Mouse (Mus musculus): Measurements from ENCODE around the gene Prdm15. TPM values are rescaled to one million over a fixed set of nuclear protein-coding genes. Genes with fewer than 3 reads are reported as not detected.

Gene Prdm15
- polyA plus RNA-seq, 1 experiment from 2014 or later, result 2.8 TPM

GRCm38 (mm10) chr16:97808881-97809280 lies 42.8 kb downstream of the Prdm15 start:
- H3K27me3 ChIP-seq (replicated peaks; ENCODE audit: insufficient read depth, low read length), result no peaks in the 10 kb centered on the region
- 91% methylated on average over 3 of the region's 3 CpGs for WGBS
- H3K36me3 ChIP-seq (ENCODE audit: insufficient read depth, low read length), result peaks cover 27% of the 10 kb centered on the region
- no peaks in the 10 kb centered on the region for H3K9me3 ChIP-seq (ENCODE audit: low read length)
- no peak for TF ChIP-seq EP300 (IDR thresholded peaks at IDR 0.05)
- TF ChIP-seq CTCF (IDR thresholded peaks at IDR 0.05), result no peak
- no peak for DNase-seq (ENCODE audit: low spot score)
- H3K27ac ChIP-seq (ENCODE audit: low read length), result no peak overlapping the region
- no peak overlapping the region for H3K9ac ChIP-seq (replicated peaks; ENCODE audit: low read depth)
- no peaks in the 10 kb centered on the region for H3K4me1 ChIP-seq (ENCODE audit: insufficient read depth, low read depth, low read length)
- no peak overlapping the region for H3K4me3 ChIP-seq (ENCODE audit: low read depth, low read length)
- no peak for ATAC-seq
- H3K4me2 ChIP-seq (replicated peaks; ENCODE audit: low read depth, low read length), result no peak overlapping the region

DNA sequence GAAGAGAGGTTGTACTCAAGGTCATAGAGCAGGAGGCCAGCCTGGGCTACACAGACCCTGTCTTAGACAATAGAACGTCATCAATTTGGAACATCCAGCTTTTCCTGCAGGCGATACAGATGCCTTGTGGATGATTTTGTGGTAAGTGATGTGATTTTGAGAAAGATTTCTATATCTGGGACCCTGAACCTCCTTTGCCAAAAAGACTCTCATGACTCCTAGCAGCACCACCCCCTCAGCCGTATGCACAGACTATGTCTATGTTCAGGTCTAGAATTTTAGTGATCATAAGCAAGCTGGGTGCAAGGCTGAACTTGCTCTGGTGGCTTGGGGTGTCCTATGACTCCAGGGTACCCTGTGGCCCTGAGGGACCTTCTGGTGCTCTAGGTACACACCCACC lies 46.0 kb downstream of the Prdm15 start:
- H3K4me2 ChIP-seq (replicated peaks; ENCODE audit: low read depth, low read length), result no peak overlapping the region
- no peak overlapping the region for H3K27ac ChIP-seq (ENCODE audit: low read length)
- H3K4me1 ChIP-seq (ENCODE audit: insufficient read depth, low read depth, low read length), result no peaks in the 10 kb centered on the region
- WGBS, result 96% methylated on average over 3 of the region's 3 CpGs
- DNase-seq (ENCODE audit: low spot score), result no peak
- no peak overlapping the region for H3K4me3 ChIP-seq (ENCODE audit: low read depth, low read length)
- H3K9ac ChIP-seq (replicated peaks; ENCODE audit: low read depth), result no peak overlapping the region
- H3K9me3 ChIP-seq (ENCODE audit: low read length), result no peaks in the 10 kb centered on the region
- TF ChIP-seq CTCF (IDR thresholded peaks at IDR 0.05) (no peak), EP300 (IDR thresholded peaks at IDR 0.05) (no peak)
- H3K27me3 ChIP-seq (replicated peaks; ENCODE audit: insufficient read depth, low read length), result no peaks in the 10 kb centered on the region
- ATAC-seq, result no peak
- H3K36me3 ChIP-seq (ENCODE audit: insufficient read depth, low read length), result peaks cover 27% of the 10 kb centered on the region

DNA sequence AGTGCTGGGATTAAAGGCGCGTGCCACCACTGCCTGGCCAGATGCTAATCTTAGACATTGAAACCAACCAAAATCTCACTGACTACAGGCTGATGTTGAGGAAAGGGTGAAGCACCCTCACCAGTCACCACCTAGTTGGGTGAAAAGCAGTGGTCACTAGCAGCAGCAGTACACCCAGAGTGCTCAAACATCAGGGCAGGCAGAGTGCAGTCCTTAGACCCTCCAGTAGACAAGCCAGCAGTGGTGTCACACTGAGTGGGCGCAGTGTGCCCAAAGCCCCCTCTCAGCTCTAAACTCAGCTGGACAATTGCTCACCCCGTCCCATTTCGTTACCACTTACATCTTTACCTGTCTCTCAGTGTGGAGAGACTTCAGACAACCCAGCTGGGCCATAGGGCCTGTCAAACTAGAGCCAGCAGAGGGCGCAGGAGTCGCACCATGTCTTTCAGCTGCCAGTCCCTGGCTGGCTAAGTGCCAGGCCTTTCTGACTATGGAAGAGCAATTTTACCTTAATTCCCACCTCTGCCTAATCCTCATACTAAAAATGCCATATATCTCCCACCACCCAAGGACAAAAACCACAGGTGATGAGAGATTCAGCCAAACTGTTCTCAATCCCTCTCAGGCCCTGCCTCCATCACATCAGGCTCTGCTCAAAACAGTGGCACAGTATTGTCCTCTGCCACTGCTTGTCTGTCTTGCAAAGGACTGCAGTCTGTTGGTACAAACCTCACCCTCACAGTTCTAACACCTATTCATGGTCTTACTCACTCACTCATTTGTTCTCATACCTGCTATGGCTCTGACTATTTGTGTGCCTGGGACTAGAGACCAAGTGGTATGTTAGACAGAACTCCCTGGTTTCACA lies 46.7 kb downstream of the Prdm15 start:
- Histone ChIP-seq H3K4me3 (ENCODE audit: low read depth, low read length) (no peak overlapping the region), H3K27ac (ENCODE audit: low read length) (no peak overlapping the region), H3K36me3 (ENCODE audit: insufficient read depth, low read length) (peaks cover 29% of the 10 kb centered on the region), H3K9ac (replicated peaks; ENCODE audit: low read depth) (no peak overlapping the region), H3K27me3 (replicated peaks; ENCODE audit: insufficient read depth, low read length) (no peaks in the 10 kb centered on the region), H3K4me1 (ENCODE audit: insufficient read depth, low read depth, low read length) (no peaks in the 10 kb centered on the region), H3K9me3 (ENCODE audit: low read length) (no peaks in the 10 kb centered on the region), H3K4me2 (replicated peaks; ENCODE audit: low read depth, low read length) (no peak overlapping the region)
- WGBS, result 67% methylated on average over 7 of the region's 7 CpGs
- DNase-seq (ENCODE audit: low spot score), result peak; percentile 75
- peak; percentile 89 for TF ChIP-seq CTCF (IDR thresholded peaks at IDR 0.05)
- no peak for TF ChIP-seq EP300 (IDR thresholded peaks at IDR 0.05)
- ATAC-seq, result peak; percentile 57

GRCm38 (mm10) chr16:97797950-97798869 lies 53.4 kb downstream of the Prdm15 start:
- 86% methylated on average over 7 of the region's 7 CpGs for WGBS
- H3K9me3 ChIP-seq (ENCODE audit: low read length), result no peaks in the 10 kb centered on the region
- H3K27ac ChIP-seq (ENCODE audit: low read length), result no peak overlapping the region
- no peak overlapping the region for H3K9ac ChIP-seq (replicated peaks; ENCODE audit: low read depth)
- H3K27me3 ChIP-seq (replicated peaks; ENCODE audit: insufficient read depth, low read length), result no peaks in the 10 kb centered on the region
- no peak overlapping the region for H3K4me2 ChIP-seq (replicated peaks; ENCODE audit: low read depth, low read length)
- no peaks in the 10 kb centered on the region for H3K4me1 ChIP-seq (ENCODE audit: insufficient read depth, low read depth, low read length)
- no peak for ATAC-seq
- TF ChIP-seq EP300 (IDR thresholded peaks at IDR 0.05), result no peak
- TF ChIP-seq CTCF (IDR thresholded peaks at IDR 0.05), result no peak
- no peak overlapping the region for H3K4me3 ChIP-seq (ENCODE audit: low read depth, low read length)
- DNase-seq (ENCODE audit: low spot score), result no peak
- H3K36me3 ChIP-seq (ENCODE audit: insufficient read depth, low read length), result peaks cover 42% of the 10 kb centered on the region

DNA sequence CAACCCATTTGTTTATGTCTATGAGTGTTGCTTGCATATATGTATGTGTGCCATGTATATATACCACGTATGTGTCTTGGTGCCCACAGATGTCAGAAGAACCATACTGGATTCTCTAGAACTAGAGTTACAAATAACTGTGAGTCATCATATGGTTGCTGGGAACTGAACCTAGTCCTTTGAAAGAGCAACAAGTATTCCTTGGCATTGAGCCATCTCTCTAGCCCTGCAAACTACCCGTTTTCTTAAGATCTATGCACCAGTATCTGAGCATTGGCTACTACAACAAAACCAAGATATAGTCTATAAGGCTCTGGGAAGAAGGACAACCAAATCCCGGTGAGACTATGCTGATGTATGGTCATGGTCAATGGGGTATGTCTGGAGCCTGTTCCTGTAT lies 54.4 kb downstream of the Prdm15 start:
- no peak for TF ChIP-seq EP300 (IDR thresholded peaks at IDR 0.05)
- no peak for TF ChIP-seq CTCF (IDR thresholded peaks at IDR 0.05)

DNA sequence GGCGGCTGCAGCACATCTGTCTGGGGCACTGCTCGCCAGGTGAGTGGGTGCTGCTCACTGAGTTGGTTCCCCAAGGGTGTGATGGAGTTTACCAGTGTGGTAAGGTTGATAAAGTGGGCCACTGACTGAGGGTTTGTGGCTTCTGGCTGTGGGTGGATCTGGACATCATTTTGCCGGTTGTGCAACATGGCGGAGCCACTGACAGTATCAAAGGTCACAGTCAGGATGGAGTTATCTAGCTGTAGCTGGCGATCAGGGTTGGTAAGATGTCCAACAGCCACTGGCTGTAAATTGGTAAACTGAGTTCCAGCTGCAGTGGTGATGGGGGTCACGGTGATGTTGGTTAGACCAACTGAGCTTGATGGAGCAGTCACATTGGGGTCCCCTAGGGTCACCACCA lies 57.4 kb downstream of the Prdm15 start:
- DNase-seq (ENCODE audit: low spot score) (no peak), ATAC-seq (no peak)
- Histone ChIP-seq H3K27me3 (replicated peaks; ENCODE audit: insufficient read depth, low read length) (no peaks in the 10 kb centered on the region), H3K27ac (ENCODE audit: low read length) (no peak overlapping the region), H3K9ac (replicated peaks; ENCODE audit: low read depth) (no peak overlapping the region), H3K4me2 (replicated peaks; ENCODE audit: low read depth, low read length) (no peak overlapping the region), H3K36me3 (ENCODE audit: insufficient read depth, low read length) (peaks cover 31% of the 10 kb centered on the region), H3K4me1 (ENCODE audit: insufficient read depth, low read depth, low read length) (no peaks in the 10 kb centered on the region), H3K4me3 (ENCODE audit: low read depth, low read length) (no peak overlapping the region), H3K9me3 (ENCODE audit: low read length) (no peaks in the 10 kb centered on the region)
- WGBS, result 94% methylated on average over 6 of the region's 6 CpGs
- no peak for TF ChIP-seq EP300 (IDR thresholded peaks at IDR 0.05)
- no peak for TF ChIP-seq CTCF (IDR thresholded peaks at IDR 0.05)

More for the DNA sequence above, 54.4 kb downstream of the Prdm15 start:
- Histone ChIP-seq H3K4me1 (ENCODE audit: insufficient read depth, low read depth, low read length) (no peaks in the 10 kb centered on the region), H3K4me3 (ENCODE audit: low read depth, low read length) (no peak overlapping the region), H3K36me3 (ENCODE audit: insufficient read depth, low read length) (peaks cover 40% of the 10 kb centered on the region), H3K9ac (replicated peaks; ENCODE audit: low read depth) (no peak overlapping the region), H3K27ac (ENCODE audit: low read length) (no peak overlapping the region), H3K27me3 (replicated peaks; ENCODE audit: insufficient read depth, low read length) (no peaks in the 10 kb centered on the region), H3K4me2 (replicated peaks; ENCODE audit: low read depth, low read length) (no peak overlapping the region), H3K9me3 (ENCODE audit: low read length) (no peaks in the 10 kb centered on the region)
- WGBS, result 68% methylated on average over 3 of the region's 3 CpGs
- ATAC-seq, result no peak
- no peak for DNase-seq (ENCODE audit: low spot score)
